Mouse (Mus musculus): ENCODE data around the gene Hexa. TPM values are rescaled to one million over a fixed set of nuclear protein-coding genes. Genes with fewer than 3 reads are reported as not detected.

Hexa gene
- polyA plus RNA-seq, 1 experiment from 2014 or later, result 50.4 TPM

Other genes starting within 250 kb of the Hexa start
- gene Adpgk, start 248.0 kb upstream of the Hexa start, polyA plus RNA-seq (2016; fragmentation: Nextera tagmentation; extraction: Ambion mirVana), result 40.0 TPM in 2 replicates
- gene Bbs4, start 186.0 kb upstream of the Hexa start, polyA plus RNA-seq (2016; fragmentation: Nextera tagmentation; extraction: Ambion mirVana), result 22.6 and 22.8 TPM in 2 replicates
- gene Arih1, start 52.9 kb upstream of the Hexa start, polyA plus RNA-seq (2016; fragmentation: Nextera tagmentation; extraction: Ambion mirVana), result 14.1 and 14.4 TPM in 2 replicates
- 0.09 and 0.12 TPM in 2 replicates for gene Tmem202, start 307 bp downstream of the Hexa start, polyA plus RNA-seq (2016; fragmentation: Nextera tagmentation; extraction: Ambion mirVana)
- gene Celf6, start 38.4 kb downstream of the Hexa start, polyA plus RNA-seq (2016; fragmentation: Nextera tagmentation; extraction: Ambion mirVana), result 4.4 and 8.2 TPM in 2 replicates
- 46.5 and 70.8 TPM in 2 replicates for gene Parp6, start 77.7 kb downstream of the Hexa start, polyA plus RNA-seq (2016; fragmentation: Nextera tagmentation; extraction: Ambion mirVana)
- 2,767 and 3,271 TPM in 2 replicates for gene Pkm, start 116.8 kb downstream of the Hexa start, polyA plus RNA-seq (2016; fragmentation: Nextera tagmentation; extraction: Ambion mirVana)
- 0.11 and 0.14 TPM in 2 replicates for gene Gramd2, start 140.6 kb downstream of the Hexa start, polyA plus RNA-seq (2016; fragmentation: Nextera tagmentation; extraction: Ambion mirVana)
- gene Senp8, start 211.2 kb downstream of the Hexa start, polyA plus RNA-seq (2016; fragmentation: Nextera tagmentation; extraction: Ambion mirVana), result 21.7 and 22.0 TPM in 2 replicates
- 10.4 and 12.6 TPM in 2 replicates for gene Myo9a, start 211.4 kb downstream of the Hexa start, polyA plus RNA-seq (2016; fragmentation: Nextera tagmentation; extraction: Ambion mirVana)

Data from midbrain, embryonic 10.5 days (tissue).